Mouse (Mus musculus) brain, embryonic 14.5 days (tissue): ENCODE results near the gene 4930579F01Rik.

Experiments used
- CTCF ChIP-seq: fragments of 200-500 bp; IDR thresholded peaks from 2 replicates; pipeline ENCODE4 v1.5.1; 2012; ENCODE audit warnings: inconsistent platforms, mild to moderate bottlenecking, moderate library complexity, borderline replicate concordance; ENCODE audit not compliant: insufficient read depth, insufficient read length; ENCODE audit errors: extremely low read depth
- POLR2A ChIP-seq: fragments of 200-500 bp; IDR thresholded peaks from 2 replicates; pipeline ENCODE4 v1.6.1; 2012; ENCODE audit warnings: mild to moderate bottlenecking, inconsistent platforms, borderline replicate concordance; ENCODE audit not compliant: poor library complexity, insufficient read depth, insufficient read length, severe bottlenecking; ENCODE audit errors: extremely low read depth

GRCm38 (mm10) chr3:138185995-138186930 lies 7.4 kb downstream of the 4930579F01Rik start:
- no peak for TF ChIP-seq POLR2A
- no peak for TF ChIP-seq CTCF
